Mouse (Mus musculus) small intestine, adult 2 months (tissue): ENCODE data around the gene Spag8. TPM values are rescaled to one million over a fixed set of nuclear protein-coding genes. Genes with fewer than 3 reads are reported as not detected.

Experiments used
- H3K27ac ChIP-seq: fragments of 200-500 bp; 2 replicates; pipeline ENCODE4 v1.5.1; 2012; ENCODE audit warnings: low read depth, low read length, control low read depth, inconsistent platforms; ENCODE audit not compliant: insufficient read depth
- H3K27me3 ChIP-seq: fragments of 200-500 bp; 2 replicates; pipeline ENCODE4 v1.6.1; 2012; ENCODE audit warnings: mild to moderate bottlenecking, moderate library complexity, low read length, inconsistent platforms; ENCODE audit not compliant: control insufficient read depth, insufficient read depth
- H3K36me3 ChIP-seq: fragments of 200-500 bp; 2 replicates; pipeline ENCODE4 v1.6.1; 2012; ENCODE audit warnings: mild to moderate bottlenecking, low read length, control low read depth, inconsistent platforms; ENCODE audit not compliant: control insufficient read depth, insufficient read depth
- H3K4me1 ChIP-seq: fragments of 200-500 bp; 2 replicates; pipeline ENCODE4 v1.6.1; 2012; ENCODE audit warnings: low read length, inconsistent platforms, mixed read lengths; ENCODE audit not compliant: control insufficient read depth, insufficient read depth, insufficient read length
- H3K4me3 ChIP-seq: fragments of 200-500 bp; 2 replicates; pipeline ENCODE4 v1.5.1; 2012; ENCODE audit warnings: low read depth, mild to moderate bottlenecking, control low read depth, inconsistent platforms, low read length, moderate library complexity
- CTCF ChIP-seq: fragments of 200-500 bp; IDR thresholded peaks from 2 replicates; pipeline ENCODE4 v1.5.1; 2012; ENCODE audit warnings: low read depth, mild to moderate bottlenecking, control low read depth, inconsistent platforms, low read length, moderate library complexity, mixed read lengths; ENCODE audit not compliant: insufficient replicate concordance, insufficient read length; ENCODE audit errors: extremely low read depth
- POLR2A ChIP-seq: fragments of 200-500 bp; IDR thresholded peaks from 2 replicates; pipeline ENCODE4 v1.6.1; 2012; ENCODE audit warnings: low read depth, mild to moderate bottlenecking, control low read depth, inconsistent platforms, low read length, moderate library complexity
- WGBS: fragments of 180-500 bp; shearing (Covaris S2); methylation state at CpG from one replicate; pipeline ENCODE4 v1.1.7; 2018; 5-methylcytosine and 5-hydroxymethylcytosine counted together
- polyA plus RNA-seq: library from polyadenylated mRNA; depleted of rRNA; stranded (reverse); fragments of >200 nt; gene quantifications from 2 replicates; pipeline ENCODE4 v1.2.3, GENCODE M21; 2012

Spag8 gene
- polyA plus RNA-seq, 1 experiment: 0.63 TPM

DNA sequence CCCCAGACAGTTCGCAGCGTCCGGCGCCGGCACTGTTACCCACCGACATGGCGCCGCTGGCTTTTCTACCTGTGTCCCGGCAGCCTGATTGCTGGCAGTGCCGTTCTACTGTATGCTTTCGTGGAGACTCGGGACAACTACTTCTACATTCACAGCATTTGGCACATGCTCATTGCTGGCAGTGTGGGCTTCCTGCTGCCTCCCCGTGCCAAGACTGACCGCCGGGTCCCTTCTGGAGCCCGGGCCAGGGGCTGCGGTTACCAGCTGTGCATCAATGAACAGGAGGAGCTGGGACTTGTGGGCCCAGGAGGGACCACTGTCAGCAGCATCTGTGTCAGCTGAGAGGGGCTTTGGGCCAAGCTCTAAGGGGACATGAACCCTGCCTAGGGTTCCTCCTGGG is 36.6 kb upstream of the Spag8 start:
- 97% methylated on average over 17 of the region's 17 CpGs for WGBS
- TF ChIP-seq CTCF (no peak), POLR2A (no peak)
- no peak overlapping the region for H3K27ac ChIP-seq
- no peak overlapping the region for H3K4me3 ChIP-seq
- H3K36me3 ChIP-seq: no peaks in the 10 kb centered on the region
- no peaks in the 10 kb centered on the region; the same call in 1 of the 2 replicates for H3K27me3 ChIP-seq
- H3K4me1 ChIP-seq: peaks cover under 1% of the 10 kb centered on the region; the same call in 1 of the 2 replicates

DNA sequence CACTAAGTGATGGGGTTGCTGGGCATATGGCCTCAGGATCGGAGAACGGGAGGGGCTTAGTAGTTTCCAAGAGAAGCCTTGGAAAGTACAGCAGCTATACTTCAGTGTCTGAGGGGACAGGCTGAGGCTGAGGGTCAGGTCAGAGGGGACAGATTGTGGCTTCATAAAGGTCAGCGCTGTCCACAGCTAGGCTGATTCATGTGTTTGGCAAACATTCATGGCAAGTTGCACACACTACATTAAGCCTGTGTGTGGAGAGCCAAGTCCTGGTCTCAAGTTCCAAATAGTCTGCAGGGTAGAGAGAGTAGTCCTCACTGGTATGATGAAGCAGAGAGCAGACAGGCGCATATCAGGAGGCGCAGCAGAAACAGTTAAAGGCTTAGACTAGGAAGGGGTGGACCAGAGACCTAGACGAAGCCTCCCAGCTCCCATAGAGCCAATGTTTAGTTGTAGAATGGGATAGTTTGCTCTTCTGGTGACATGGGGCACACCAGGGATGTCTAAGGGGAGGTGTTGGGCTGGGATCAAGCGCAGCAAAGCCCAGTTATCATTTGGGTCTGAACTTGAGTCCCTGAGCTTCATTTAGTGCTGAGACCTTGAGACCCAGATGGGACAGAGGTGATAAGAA is 26.1 kb upstream of the Spag8 start:
- Histone ChIP-seq H3K36me3 (no peaks in the 10 kb centered on the region), H3K27ac (no peak overlapping the region), H3K4me3 (no peak overlapping the region), H3K4me1 (peaks cover 3% of the 10 kb centered on the region; the same call in 1 of the 2 replicates), H3K27me3 (no peaks in the 10 kb centered on the region)
- TF ChIP-seq POLR2A: no peak
- TF ChIP-seq CTCF: no peak
- WGBS: 93% methylated on average over 7 of the region's 7 CpGs

DNA sequence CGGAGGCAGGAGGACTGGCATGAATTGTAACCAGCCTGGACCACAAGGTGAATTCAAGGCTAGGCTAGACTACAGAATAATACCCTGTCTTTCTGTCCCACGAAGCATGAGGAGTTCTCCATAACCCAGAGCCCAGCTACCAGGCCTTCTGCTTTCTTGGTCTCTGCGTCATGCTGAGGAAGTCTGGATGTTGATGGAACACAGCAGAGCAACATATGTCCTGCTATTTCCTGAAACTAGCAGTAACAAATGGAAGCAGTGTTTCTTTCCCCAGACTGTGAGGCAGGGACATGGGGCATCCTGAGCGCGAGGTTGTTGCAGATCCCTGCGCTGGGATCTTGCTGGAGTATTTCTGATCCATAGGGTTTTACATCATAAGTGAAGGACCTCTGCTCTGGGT is 25.1 kb upstream of the Spag8 start:
- no peak overlapping the region for H3K4me3 ChIP-seq
- TF ChIP-seq CTCF (no peak), POLR2A (no peak)
- H3K4me1 ChIP-seq: peaks cover 3% of the 10 kb centered on the region; the same call in 1 of the 2 replicates
- H3K27ac ChIP-seq: no peak overlapping the region
- WGBS: 92% methylated on average over 6 of the region's 6 CpGs
- no peaks in the 10 kb centered on the region for H3K27me3 ChIP-seq
- no peaks in the 10 kb centered on the region for H3K36me3 ChIP-seq

DNA sequence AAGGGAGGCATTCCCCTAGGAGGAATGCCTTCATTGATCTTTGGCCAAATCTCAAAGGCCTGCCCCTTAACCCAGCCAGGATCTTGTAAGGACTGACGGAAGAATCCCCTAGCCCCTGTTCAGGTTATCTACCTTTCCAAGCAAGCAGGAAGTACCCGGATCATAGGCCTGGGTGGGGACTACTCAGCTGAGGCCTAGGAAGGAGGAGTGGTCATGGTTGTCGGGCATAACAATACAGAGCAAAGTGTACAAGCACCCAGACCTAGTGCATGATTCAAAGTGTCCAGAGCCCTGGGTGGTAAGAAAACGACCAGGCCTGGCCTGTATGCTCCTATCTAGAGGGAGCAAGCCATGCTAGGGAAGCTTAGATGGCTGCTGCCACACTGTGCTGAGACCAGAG is 22.2 kb upstream of the Spag8 start:
- H3K27me3 ChIP-seq: no peaks in the 10 kb centered on the region
- WGBS: 27% methylated on average over 4 of the region's 4 CpGs
- TF ChIP-seq CTCF (no peak), POLR2A (no peak)

DNA sequence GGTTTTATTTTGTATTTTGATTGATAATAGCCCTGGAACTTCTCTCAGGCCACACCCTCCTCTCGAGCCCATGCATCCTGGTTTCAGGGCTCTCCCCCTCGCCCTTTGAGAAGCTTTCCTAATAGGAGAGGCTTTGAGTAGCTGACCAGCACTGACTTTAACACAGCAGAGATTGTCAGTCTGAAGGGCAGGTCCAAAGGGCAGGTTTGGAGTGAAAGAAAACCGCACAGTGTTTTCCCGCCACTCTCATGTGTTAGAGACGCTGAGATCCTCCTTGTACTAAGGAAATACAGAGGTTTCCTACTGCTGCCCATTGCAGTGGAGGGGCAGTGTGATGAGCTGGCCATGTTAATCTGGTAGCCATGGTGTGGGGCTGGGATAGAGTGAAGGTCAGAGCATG is 21.6 kb upstream of the Spag8 start:
- H3K4me1 ChIP-seq: peaks cover 3% of the 10 kb centered on the region; the same call in 1 of the 2 replicates
- H3K4me3 ChIP-seq: no peak overlapping the region
- no peaks in the 10 kb centered on the region for H3K27me3 ChIP-seq
- no peak overlapping the region for H3K27ac ChIP-seq
- no peaks in the 10 kb centered on the region for H3K36me3 ChIP-seq
- WGBS: 30% methylated on average over 5 of the region's 5 CpGs
- TF ChIP-seq POLR2A: no peak
- TF ChIP-seq CTCF: no peak

More for the DNA sequence above, 22.2 kb upstream of the Spag8 start:
- Histone ChIP-seq H3K4me1 (peaks cover 3% of the 10 kb centered on the region; the same call in 1 of the 2 replicates), H3K36me3 (no peaks in the 10 kb centered on the region), H3K27ac (no peak overlapping the region), H3K4me3 (no peak overlapping the region)

DNA sequence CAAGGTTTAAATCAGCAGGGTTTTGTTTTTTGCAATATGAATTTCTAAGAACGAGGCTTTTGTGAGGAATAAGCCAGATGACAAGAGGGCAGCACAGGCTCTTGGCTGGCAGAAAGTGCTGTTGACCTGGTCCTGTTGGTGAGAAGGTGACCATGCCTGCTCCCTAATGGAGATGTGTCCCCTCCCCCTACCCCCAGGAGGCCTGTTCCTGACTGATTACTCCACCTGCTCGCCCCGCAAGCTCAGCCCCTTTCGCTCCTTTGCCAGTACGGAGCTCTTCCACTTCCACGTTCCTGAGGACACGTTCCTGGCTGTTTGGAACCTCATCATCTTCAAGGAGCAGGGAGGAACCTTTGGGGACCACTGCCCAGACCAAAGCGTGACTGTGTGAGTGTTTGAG is 20.3 kb upstream of the Spag8 start:
- TF ChIP-seq POLR2A (no peak), CTCF (no peak)
- WGBS: 90% methylated on average over 8 of the region's 8 CpGs
- Histone ChIP-seq H3K4me3 (no peak overlapping the region), H3K4me1 (peaks cover 5% of the 10 kb centered on the region), H3K27me3 (no peaks in the 10 kb centered on the region), H3K36me3 (no peaks in the 10 kb centered on the region), H3K27ac (no peak overlapping the region)

DNA sequence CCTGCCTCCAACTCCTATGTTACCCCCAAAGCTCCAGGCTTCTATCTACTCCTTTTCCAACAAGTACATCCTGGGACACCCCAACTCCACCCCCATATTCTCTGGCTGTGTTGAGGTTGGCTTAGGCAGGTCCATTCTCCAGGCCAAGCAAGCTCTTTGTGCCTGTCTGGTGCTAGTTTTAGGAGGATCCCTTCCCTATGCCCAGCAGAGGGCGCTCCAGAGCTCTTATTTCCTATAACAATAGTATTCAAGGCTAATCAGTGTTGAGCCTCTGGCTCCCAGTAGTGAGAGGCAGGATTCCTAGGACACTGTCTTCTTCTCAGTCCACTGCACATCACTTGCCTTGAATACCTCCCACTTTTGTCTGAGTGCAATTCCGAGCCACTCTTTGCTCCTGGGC is 18.7 kb upstream of the Spag8 start:
- Histone ChIP-seq H3K4me1 (peaks cover 9% of the 10 kb centered on the region), H3K36me3 (no peaks in the 10 kb centered on the region), H3K27me3 (no peaks in the 10 kb centered on the region), H3K4me3 (no peak overlapping the region), H3K27ac (no peak overlapping the region)
- WGBS: 21% methylated on average over 2 of the region's 2 CpGs
- TF ChIP-seq POLR2A (no peak), CTCF (peak; percentile 70; the same call in 1 of the 2 replicates)
